Mouse (Mus musculus) cerebellum, adult 2 months (tissue): ENCODE measurements around the gene Zfp609.

Experiments
- CTCF ChIP-seq: fragments of 200-500 bp; IDR thresholded peaks from 2 replicates; pipeline ENCODE4 v1.5.1; 2011; ENCODE audit warnings: low read depth, mild to moderate bottlenecking, control low read depth, low read length, moderate library complexity, borderline replicate concordance; ENCODE audit not compliant: insufficient read depth
- POLR2A ChIP-seq: fragments of 200-500 bp; IDR thresholded peaks from 2 replicates; pipeline ENCODE4 v1.6.1; 2011; ENCODE audit warnings: low read length, control low read depth, borderline replicate concordance; ENCODE audit not compliant: insufficient read depth

GRCm38 (mm10) chr9:65745456-65745855 lies 81.9 kb downstream of the Zfp609 start:
- TF ChIP-seq POLR2A (no peak), CTCF (no peak)
